Mouse (Mus musculus) lung, adult 2 months (tissue): ENCODE results near the gene Abhd5.

Experiments
- CTCF ChIP-seq: fragments of 200-500 bp; IDR thresholded peaks from 2 replicates; pipeline ENCODE4 v1.5.1; 2011; ENCODE audit warnings: mild to moderate bottlenecking, low read length, control low read depth; ENCODE audit not compliant: insufficient read depth
- POLR2A ChIP-seq: fragments of 200-500 bp; IDR thresholded peaks from 2 replicates; pipeline ENCODE4 v1.6.1; 2011; ENCODE audit warnings: low read depth, mild to moderate bottlenecking, control low read depth, low read length, borderline replicate concordance; ENCODE audit errors: extremely low read depth

DNA sequence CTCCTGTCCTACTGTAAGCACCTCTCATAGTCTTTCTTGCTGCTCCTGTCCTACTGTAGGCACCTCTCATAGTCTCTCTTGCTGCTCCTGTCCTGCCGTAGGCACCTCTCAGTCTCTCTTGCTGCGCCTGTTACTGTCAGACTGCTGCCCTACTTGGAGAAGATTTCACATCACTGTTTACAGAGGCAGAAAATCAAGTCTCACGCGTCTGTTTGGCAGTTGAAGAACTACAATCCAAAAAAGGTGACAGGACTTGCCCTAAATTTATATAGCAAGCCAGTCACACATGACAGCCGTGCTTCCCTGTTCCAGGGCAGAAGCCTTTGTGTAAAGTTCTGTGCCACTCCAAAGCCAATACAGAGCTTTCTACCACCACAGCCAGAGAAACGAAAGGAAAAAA lies 37.0 kb upstream of the Abhd5 start:
- TF ChIP-seq POLR2A: no peak
- no peak for TF ChIP-seq CTCF
